Mouse (Mus musculus): ENCODE data around the gene Stk32b.
A peak's percentile ranks its signal among the peaks of the same experiment; 100 is the strongest.

Gene Stk32b

GRCm38 (mm10) chr5:37716505-37717372 is at the start of gene Stk32b:
Gene Stk32b, minus strand, starts transcription at chr5:37717171.
- peak; percentile 84 for DNase-seq (ENCODE audit: low read depth, low spot score)

GRCm38 (mm10) chr5:37765851-37766250 is 48.9 kb upstream of the Stk32b start:
- no peak for DNase-seq (ENCODE audit: low read depth, low spot score)

GRCm38 (mm10) chr5:37762046-37762445 is 45.1 kb upstream of the Stk32b start:
- no peak for DNase-seq (ENCODE audit: low read depth, low spot score)

DNA sequence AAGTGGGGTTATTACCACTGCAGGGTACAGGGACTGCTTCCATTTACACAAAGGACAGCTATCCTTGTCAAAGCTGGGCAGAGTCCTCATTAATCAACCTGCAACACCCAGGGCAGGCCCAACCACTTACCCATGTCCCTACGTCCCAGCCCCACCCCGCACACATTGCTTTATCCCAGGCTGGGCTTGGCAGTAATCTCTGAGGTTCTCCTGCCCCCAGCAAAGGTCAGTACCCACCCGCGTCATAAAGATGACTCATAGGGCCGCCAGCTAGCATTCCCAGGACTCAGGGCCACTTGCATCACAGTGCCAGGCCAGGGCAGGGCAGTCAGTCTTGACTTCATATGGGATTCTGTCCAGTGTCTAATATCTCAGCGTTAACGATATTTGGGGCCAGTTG is 36.4 kb upstream of the Stk32b start:
- DNase-seq (ENCODE audit: low read depth, low spot score) = no peak

- DNase-seq (ENCODE audit: low read depth, low spot score) = peak; percentile 72
Measured at GRCm38 (mm10) chr5:37752027-37752967, 35.3 kb upstream of the Stk32b start.

GRCm38 (mm10) chr5:37743889-37744707 is 27.1 kb upstream of the Stk32b start:
- no peak for DNase-seq (ENCODE audit: low read depth, low spot score)

DNA sequence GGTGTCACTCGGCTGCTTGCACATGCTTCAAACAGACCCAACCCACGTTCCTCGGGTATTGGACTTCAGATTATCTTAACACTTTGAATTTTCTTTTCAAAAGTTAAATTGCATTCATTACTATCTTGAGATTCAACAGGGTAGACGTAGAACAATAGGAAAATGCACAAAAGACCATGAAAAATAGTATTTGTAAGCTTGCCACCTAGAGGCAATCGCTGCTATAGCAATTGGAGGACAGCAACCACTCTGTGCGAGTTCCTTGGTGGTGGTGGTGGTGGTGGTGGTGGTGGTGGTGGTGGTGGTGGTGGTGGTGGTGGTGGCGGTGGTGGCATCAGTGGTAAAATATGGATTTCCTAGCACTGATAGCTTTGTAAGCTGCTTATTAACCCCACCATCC is 19.2 kb upstream of the Stk32b start:
- DNase-seq (ENCODE audit: low read depth, low spot score) = no peak

DNA sequence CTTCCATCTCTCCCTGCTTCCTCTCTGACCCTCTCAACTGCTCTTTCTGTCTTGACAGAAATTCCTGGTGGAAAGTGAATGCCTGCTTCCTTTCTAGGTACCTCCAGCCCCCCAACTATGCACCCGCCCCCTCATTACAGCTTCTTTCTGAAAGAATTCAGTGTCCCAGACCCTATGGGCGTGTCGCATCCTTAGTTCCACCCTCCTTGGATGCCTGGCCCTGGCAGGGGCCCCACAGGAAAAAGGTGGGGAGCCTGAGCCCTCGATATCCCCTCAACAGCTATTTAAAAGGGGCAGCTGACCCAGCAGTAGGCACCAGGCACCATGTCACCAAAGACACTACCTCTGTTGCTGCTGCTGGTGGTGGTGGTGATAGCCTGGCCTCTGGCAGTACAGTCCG is 18.3 kb upstream of the Stk32b start, which contains the start of gene Cytl1:
TSS of gene Cytl1 (plus strand) at position 296 of the 400 bp plus-strand sequence.
- no peak for DNase-seq (ENCODE audit: low read depth, low spot score)

DNA sequence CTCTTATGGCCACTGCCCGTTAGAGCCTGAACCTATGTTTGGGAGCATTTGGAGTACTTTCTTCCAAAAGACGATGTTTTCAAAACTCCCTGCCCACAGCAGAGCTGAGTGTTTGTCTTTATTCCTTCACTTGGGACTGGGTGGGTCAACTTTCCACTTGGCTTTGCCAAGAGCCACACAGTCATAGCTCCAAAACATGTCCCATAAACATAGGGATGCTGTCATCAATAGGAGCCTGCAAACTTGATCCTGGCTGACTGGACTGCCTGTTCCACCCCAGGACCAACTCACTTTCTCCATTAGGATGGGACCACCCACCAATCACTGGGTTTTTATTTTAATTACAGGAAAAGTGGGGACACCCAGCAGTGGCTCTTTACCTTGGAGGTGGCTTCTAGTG is 13.8 kb upstream of the Stk32b start:
- no peak for DNase-seq (ENCODE audit: low read depth, low spot score)

GRCm38 (mm10) chr5:37725220-37725886 is 8.4 kb upstream of the Stk32b start:
- no peak for DNase-seq (ENCODE audit: low read depth, low spot score)

- DNase-seq (ENCODE audit: low read depth, low spot score) = no peak
Measured at GRCm38 (mm10) chr5:37720670-37721069, 3.7 kb upstream of the Stk32b start.

GRCm38 (mm10) chr5:37717384-37717963 is 503 bp upstream of the Stk32b start:
- peak; percentile 57 for DNase-seq (ENCODE audit: low read depth, low spot score)

GRCm38 (mm10) chr5:37709257-37709904 is 7.6 kb downstream of the Stk32b start:
- DNase-seq (ENCODE audit: low read depth, low spot score) = peak; percentile 12

GRCm38 (mm10) chr5:37708124-37708523 is 8.8 kb downstream of the Stk32b start:
- peak; percentile 60 for DNase-seq (ENCODE audit: low read depth, low spot score)

DNA sequence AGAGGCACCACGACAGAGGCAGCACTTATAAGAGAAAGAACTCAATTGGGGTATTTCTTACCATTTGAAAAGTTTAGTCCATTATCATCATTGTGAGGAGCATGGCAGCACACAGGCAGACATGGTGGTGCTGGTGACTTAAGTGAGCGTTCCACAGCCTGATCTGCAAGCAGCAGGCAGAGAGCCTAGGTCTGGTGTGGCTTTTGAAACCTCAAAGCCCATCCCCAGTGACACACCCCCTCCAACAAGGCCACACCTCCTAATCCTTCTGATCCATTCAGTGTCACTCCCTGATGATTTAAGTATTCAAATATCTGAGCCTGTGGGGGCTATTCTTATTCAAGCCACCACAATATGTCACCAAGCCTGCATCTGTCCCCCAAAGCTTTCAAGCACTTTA is 12.0 kb downstream of the Stk32b start:
- no peak for DNase-seq (ENCODE audit: low read depth, low spot score)

DNA sequence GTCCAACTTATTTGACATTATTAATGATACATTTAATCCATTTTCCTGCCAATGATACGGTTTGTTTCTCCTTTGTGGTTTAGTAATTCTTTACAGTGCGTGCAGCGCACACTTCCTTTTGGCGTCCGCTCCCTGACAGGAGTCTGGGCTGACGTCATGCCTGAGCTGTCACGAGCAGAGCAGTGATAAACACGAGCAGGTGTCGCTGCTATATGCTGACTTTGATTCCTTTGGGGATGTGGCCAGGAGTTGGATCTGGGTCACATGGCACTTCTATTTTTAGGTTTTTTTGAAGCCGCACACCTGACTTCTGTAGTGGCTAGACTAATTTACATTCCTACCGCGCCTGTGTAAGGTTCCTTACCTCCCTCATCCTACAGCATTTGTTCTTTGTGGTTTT is 17.2 kb downstream of the Stk32b start:
- no peak for DNase-seq (ENCODE audit: low read depth, low spot score)

DNA sequence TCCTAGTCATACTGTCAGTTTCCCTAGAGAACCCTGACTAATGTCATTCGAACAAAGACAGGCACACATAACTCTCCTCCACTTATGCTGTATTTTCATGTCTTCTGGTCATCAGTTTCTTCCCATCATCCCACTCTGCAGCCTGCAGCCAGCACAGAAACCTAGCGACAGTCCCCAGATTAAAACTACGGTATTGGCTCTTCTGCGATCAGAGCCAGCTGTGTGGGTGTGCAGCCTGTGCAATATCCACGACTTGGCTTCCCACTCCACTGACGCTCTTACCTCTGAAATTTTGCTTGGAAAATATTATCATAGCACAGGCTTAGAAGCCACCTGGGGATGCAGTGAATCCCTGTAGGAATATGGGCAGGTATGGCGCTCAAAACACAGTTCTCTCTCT is 19.7 kb downstream of the Stk32b start:
- no peak for DNase-seq (ENCODE audit: low read depth, low spot score)

- peak; percentile 40 for DNase-seq (ENCODE audit: low read depth, low spot score)
Measured at GRCm38 (mm10) chr5:37695773-37696172, 21.2 kb downstream of the Stk32b start.

DNA sequence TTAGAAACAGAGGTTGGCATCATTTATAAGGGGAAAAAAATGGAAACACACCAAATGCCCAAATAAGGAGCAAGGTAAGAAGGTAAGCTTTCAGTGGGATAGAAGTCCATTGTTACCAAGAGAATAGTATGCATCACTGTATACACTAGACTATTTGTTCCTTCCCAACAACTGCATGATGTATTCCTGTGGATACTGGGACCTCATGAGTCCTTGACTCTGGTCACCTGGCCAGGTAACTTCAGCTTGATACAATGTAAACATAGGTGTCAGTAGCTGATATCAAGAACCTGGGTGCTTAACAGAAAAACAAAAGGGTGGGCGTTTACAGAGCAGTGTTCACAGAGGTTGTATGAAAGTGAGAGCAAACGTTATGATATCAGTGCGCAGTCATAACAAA is 24.2 kb downstream of the Stk32b start:
- no peak for DNase-seq (ENCODE audit: low read depth, low spot score)

- no peak for DNase-seq (ENCODE audit: low read depth, low spot score)
Measured at GRCm38 (mm10) chr5:37670781-37671180, 46.2 kb downstream of the Stk32b start.

Data from ZHBTc4 (cell line).